Mouse (Mus musculus) bone marrow macrophage, adult 2 months (primary cell): ENCODE data around the gene Larp1.

ENCODE experiments used
- CTCF ChIP-seq: IDR thresholded peaks from 2 replicates; pipeline ENCODE4 v1.5.1; 2012; ENCODE audit warnings: low read depth, mild to moderate bottlenecking, low read length, moderate library complexity
- POLR2A ChIP-seq: IDR thresholded peaks from 2 replicates; pipeline ENCODE4 v1.6.1; 2012; ENCODE audit warnings: mild to moderate bottlenecking, low read depth, low read length, borderline replicate concordance

DNA sequence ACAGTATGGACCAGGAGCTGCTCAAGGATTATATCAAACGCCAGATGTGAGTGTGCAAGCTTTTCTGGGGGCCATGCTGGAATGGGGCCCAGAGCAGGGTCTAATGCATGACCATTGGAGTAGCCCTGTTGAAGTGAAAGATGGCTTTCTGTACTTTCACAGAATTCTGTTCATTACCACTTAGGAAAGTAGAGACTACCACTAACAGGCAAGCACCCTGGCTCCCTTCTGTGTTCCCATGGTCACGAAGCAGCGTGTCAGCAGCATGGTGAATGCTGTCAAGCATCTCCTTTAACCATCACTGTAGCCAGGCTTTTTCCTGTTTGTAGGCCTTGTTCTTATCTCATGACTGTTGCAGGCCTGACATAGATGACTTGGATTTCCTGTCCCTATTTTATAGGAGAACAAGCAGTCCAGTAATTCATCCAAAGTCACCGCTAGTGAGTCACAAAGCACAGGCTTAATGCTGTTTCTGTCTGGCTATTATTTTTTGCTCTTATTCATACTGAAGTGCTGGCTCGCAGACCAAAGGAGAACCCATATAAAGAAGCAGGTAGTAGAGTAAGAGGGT lies 34.1 kb downstream of the Larp1 start:
- TF ChIP-seq CTCF (no peak), POLR2A (no peak)
